Mouse (Mus musculus) liver, embryonic 15.5 days (tissue): ENCODE results near the gene Chp2. TPM values are rescaled to one million over a fixed set of nuclear protein-coding genes. Genes with fewer than 3 reads are reported as not detected.

Experiments used
- ATAC-seq: fragments of 200-750 bp; cut with Nextera tagmentation; 2 replicates; pipeline ENCODE4 v1.8.0; 2017; ENCODE audit warnings: moderate number of reproducible peaks, mild to moderate bottlenecking, moderate library complexity; ENCODE audit not compliant: insufficient read depth
- H3K27ac ChIP-seq: fragments of 300-500 bp; sonication (generic); replicated peaks from 2 replicates; pipeline ENCODE4 v1.5.1; 2015; ENCODE audit warnings: mild to moderate bottlenecking, inconsistent platforms
- H3K27me3 ChIP-seq: fragments of 300-500 bp; sonication (generic); 2 replicates; pipeline ENCODE4 v1.6.1; 2015; ENCODE audit warnings: mild to moderate bottlenecking, inconsistent platforms
- H3K36me3 ChIP-seq: fragments of 300-500 bp; sonication (generic); replicated peaks from 2 replicates; pipeline ENCODE4 v1.6.1; 2015; ENCODE audit warnings: moderate library complexity, mild to moderate bottlenecking, inconsistent platforms
- H3K4me1 ChIP-seq: fragments of 300-500 bp; sonication (generic); replicated peaks from 2 replicates; pipeline ENCODE4 v1.6.1; 2015; ENCODE audit warnings: inconsistent platforms
- H3K4me2 ChIP-seq: fragments of 300-500 bp; sonication (generic); 2 replicates; pipeline ENCODE4 v1.6.1; 2015; ENCODE audit warnings: moderate library complexity, mild to moderate bottlenecking, inconsistent platforms
- H3K4me3 ChIP-seq: fragments of 300-500 bp; sonication (generic); replicated peaks from 2 replicates; pipeline ENCODE4 v1.5.1; 2015; ENCODE audit warnings: mild to moderate bottlenecking, inconsistent platforms
- H3K9ac ChIP-seq: fragments of 300-500 bp; sonication (generic); 2 replicates; pipeline ENCODE4 v1.6.1; 2015; ENCODE audit warnings: moderate library complexity, mild to moderate bottlenecking, inconsistent platforms
- H3K9me3 ChIP-seq: fragments of 300-500 bp; sonication (generic); replicated peaks from 2 replicates; pipeline ENCODE4 v1.6.1; 2016; ENCODE audit warnings: inconsistent platforms
- WGBS: fragments of 180-500 bp; shearing (Covaris S2); methylation state at CpG from one replicate; pipeline ENCODE4 v1.1.7; 2015; ENCODE audit warnings: mixed read lengths; ENCODE audit not compliant: insufficient replicate concordance; 5-methylcytosine and 5-hydroxymethylcytosine counted together
- polyA plus RNA-seq: library from polyadenylated mRNA; unstranded; fragments of >200 nt; fragmentation: Nextera tagmentation; extraction: Ambion mirVana; gene quantifications from 2 replicates; pipeline ENCODE4 v1.2.1, GENCODE M21; 2015

Gene Chp2
- polyA plus RNA-seq, 1 experiment from 2014 or later: 1.5 TPM

DNA sequence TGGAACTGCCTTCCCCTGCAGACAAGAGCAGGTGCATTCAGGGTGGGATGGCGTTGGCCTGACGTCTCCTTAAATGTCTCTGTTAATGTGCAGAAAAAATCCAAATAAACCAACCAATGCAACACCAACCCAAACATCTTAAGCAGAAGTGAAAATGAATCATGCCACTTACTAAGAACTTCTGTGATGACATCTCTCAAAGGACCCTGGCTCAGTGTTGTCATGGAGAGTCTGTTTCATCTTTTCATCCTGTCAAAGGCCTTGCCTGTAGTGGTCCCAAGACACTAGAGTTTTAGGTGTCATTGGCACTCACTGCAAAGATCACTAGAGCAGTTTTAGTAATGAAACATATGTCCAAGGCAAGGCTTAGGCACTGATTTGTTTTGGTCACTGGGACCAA, 53.0 kb downstream of the Chp2 start:
- H3K9me3 ChIP-seq: no peaks in the 10 kb centered on the region
- ATAC-seq: no peak
- no peak overlapping the region for H3K4me2 ChIP-seq
- no peak overlapping the region for H3K9ac ChIP-seq
- H3K36me3 ChIP-seq: no peaks in the 10 kb centered on the region
- H3K27ac ChIP-seq: no peak overlapping the region
- H3K27me3 ChIP-seq: no peaks in the 10 kb centered on the region
- WGBS: 75% methylated on average over 2 of the region's 2 CpGs
- no peaks in the 10 kb centered on the region for H3K4me1 ChIP-seq
- no peak overlapping the region for H3K4me3 ChIP-seq

Other genes with a start within 250 kb of the Chp2 start
- gene Cog7, start 237.8 kb upstream of the Chp2 start, polyA plus RNA-seq: 9.2 and 10.0 TPM in 2 replicates
- 33.8 and 34.6 TPM in 2 replicates for gene Gga2, start 198.3 kb upstream of the Chp2 start, polyA plus RNA-seq
- gene Ubfd1, start 152.3 kb upstream of the Chp2 start, polyA plus RNA-seq: 15.6 and 16.2 TPM in 2 replicates
- 7.0 and 8.9 TPM in 2 replicates for gene Ears2, start 152.2 kb upstream of the Chp2 start, polyA plus RNA-seq
- 383 and 425 TPM in 2 replicates for gene Ndufab1, start 117.6 kb upstream of the Chp2 start, polyA plus RNA-seq
- gene Palb2, start 86.5 kb upstream of the Chp2 start, polyA plus RNA-seq: 10.2 and 11.9 TPM in 2 replicates
- gene Dctn5, start 86.5 kb upstream of the Chp2 start, polyA plus RNA-seq: 45.5 and 47.0 TPM in 2 replicates
- gene Plk1, start 60.1 kb upstream of the Chp2 start, polyA plus RNA-seq: 102 and 110 TPM in 2 replicates
- gene Ern2, start 33.3 kb upstream of the Chp2 start, polyA plus RNA-seq: 0.06 TPM in 1 of 2 replicates, not detected in the other
- 4.0 and 5.1 TPM in 2 replicates for gene Prkcb, start 69.3 kb downstream of the Chp2 start, polyA plus RNA-seq